Mouse (Mus musculus): ENCODE measurements around the gene Abca6. TPM values are rescaled to one million over a fixed set of nuclear protein-coding genes. Genes with fewer than 3 reads are reported as not detected.

Gene Abca6
- polyA plus RNA-seq, 1 experiment from 2014 or later = 0.54 TPM

DNA sequence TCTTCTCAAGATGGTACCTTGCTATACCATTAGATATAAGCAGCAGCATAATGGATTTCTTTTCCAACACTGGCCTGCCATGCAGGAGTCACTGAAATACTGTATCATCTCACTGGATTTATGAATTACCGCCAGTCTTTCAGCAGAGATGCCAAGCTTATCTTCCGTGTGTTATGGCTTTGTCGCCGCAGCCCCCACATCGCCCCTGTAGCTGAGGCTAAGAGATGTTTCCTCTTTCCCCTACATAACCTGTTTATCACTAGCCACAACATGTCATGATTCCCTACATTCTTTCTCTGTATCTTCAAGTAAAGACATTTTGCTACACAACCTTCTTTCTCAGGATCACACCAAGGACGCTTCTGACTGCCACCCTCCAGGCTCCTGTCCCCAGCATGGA, 15.7 kb upstream of the Abca6 start:
- Histone ChIP-seq H3K36me3 (no peaks in the 10 kb centered on the region), H3K27ac (ENCODE audit: poor library complexity, severe bottlenecking) (no peak overlapping the region), H3K4me2 (no peak overlapping the region), H3K4me3 (no peak overlapping the region), H3K27me3 (replicated peaks) (no peaks in the 10 kb centered on the region), H3K9me3 (replicated peaks) (no peaks in the 10 kb centered on the region), H3K9ac (no peak overlapping the region), H3K4me1 (replicated peaks) (no peaks in the 10 kb centered on the region)
- 83% methylated on average over 6 of the region's 6 CpGs for WGBS
- ATAC-seq (ENCODE audit: insufficient number of reproducible peaks, low FRiP score) = no peak

GRCm38 (mm10) chr11:110266757-110267156, 15.2 kb upstream of the Abca6 start:
- H3K27ac ChIP-seq (ENCODE audit: poor library complexity, severe bottlenecking) = no peak overlapping the region
- H3K4me2 ChIP-seq = no peak overlapping the region
- no peaks in the 10 kb centered on the region for H3K9me3 ChIP-seq (replicated peaks)
- no peak overlapping the region for H3K9ac ChIP-seq
- H3K4me3 ChIP-seq = no peak overlapping the region
- no peaks in the 10 kb centered on the region for H3K4me1 ChIP-seq (replicated peaks)
- no peak for ATAC-seq (ENCODE audit: insufficient number of reproducible peaks, low FRiP score)
- WGBS = 86% methylated on average over 11 of the region's 11 CpGs
- no peaks in the 10 kb centered on the region for H3K27me3 ChIP-seq (replicated peaks)
- no peaks in the 10 kb centered on the region for H3K36me3 ChIP-seq

DNA sequence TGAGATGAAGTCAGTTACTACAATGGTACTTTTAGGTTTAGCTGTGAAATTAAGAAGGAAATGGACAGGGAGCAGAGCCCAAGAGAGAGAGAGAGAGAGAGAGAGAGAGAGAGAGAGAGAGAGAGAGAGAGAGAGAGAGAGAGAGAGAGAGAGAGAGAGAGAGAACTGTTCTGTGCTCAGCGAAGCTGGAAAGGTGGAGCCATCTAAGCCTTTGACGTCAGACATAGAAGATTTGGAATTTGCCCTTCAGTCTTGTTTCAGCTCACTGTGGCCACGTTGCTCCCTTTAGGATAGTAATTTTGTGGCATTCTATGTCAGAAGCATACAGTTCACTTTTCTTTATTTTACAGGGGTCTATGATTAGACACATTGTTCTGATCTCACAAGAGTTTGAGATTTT, 10.3 kb upstream of the Abca6 start:
- Histone ChIP-seq H3K27ac (ENCODE audit: poor library complexity, severe bottlenecking) (no peak overlapping the region), H3K9me3 (replicated peaks) (peaks cover 6% of the 10 kb centered on the region), H3K27me3 (replicated peaks) (no peaks in the 10 kb centered on the region), H3K9ac (no peak overlapping the region), H3K4me1 (replicated peaks) (no peaks in the 10 kb centered on the region), H3K4me3 (no peak overlapping the region), H3K36me3 (no peaks in the 10 kb centered on the region), H3K4me2 (no peak overlapping the region)
- no peak for ATAC-seq (ENCODE audit: insufficient number of reproducible peaks, low FRiP score)
- 62% methylated on average over 3 of the region's 3 CpGs for WGBS

- no peaks in the 10 kb centered on the region for H3K27me3 ChIP-seq (replicated peaks)
- no peak overlapping the region for H3K9ac ChIP-seq
- H3K4me1 ChIP-seq (replicated peaks) = no peaks in the 10 kb centered on the region
- WGBS = 55% methylated on average over 4 of the region's 4 CpGs
- H3K4me3 ChIP-seq = no peak overlapping the region
- no peak for ATAC-seq (ENCODE audit: insufficient number of reproducible peaks, low FRiP score)
- H3K36me3 ChIP-seq = no peaks in the 10 kb centered on the region
- H3K4me2 ChIP-seq = no peak overlapping the region
- peaks cover 6% of the 10 kb centered on the region for H3K9me3 ChIP-seq (replicated peaks)
- H3K27ac ChIP-seq (ENCODE audit: poor library complexity, severe bottlenecking) = no peak overlapping the region
Measured at GRCm38 (mm10) chr11:110257911-110258310, 6.3 kb upstream of the Abca6 start.

DNA sequence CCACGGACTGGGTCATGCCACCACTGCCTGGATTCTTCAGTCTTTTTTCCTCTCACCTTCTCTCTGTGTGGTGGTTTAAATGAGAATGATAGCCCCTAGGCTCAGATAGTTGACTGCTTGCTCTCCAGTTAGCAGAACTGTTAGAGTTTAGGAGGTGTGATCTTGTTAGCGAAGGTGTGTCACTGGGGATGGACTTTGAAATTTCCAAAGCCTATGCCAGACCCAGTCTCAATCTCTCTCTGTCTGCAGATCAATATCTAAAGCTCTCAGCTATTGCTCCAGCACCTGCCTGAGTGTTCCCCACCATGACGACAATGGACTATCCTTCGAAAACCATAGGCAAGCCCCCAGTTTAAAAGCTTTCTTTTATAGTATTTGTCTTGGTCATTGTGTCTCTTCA, 5.5 kb upstream of the Abca6 start:
- peaks cover 6% of the 10 kb centered on the region for H3K9me3 ChIP-seq (replicated peaks)
- H3K4me2 ChIP-seq = no peak overlapping the region
- ATAC-seq (ENCODE audit: insufficient number of reproducible peaks, low FRiP score) = no peak
- WGBS = 85% methylated on average over 4 of the region's 4 CpGs
- no peaks in the 10 kb centered on the region for H3K27me3 ChIP-seq (replicated peaks)
- no peaks in the 10 kb centered on the region for H3K4me1 ChIP-seq (replicated peaks)
- H3K27ac ChIP-seq (ENCODE audit: poor library complexity, severe bottlenecking) = no peak overlapping the region
- H3K36me3 ChIP-seq = no peaks in the 10 kb centered on the region
- no peak overlapping the region for H3K9ac ChIP-seq
- no peak overlapping the region for H3K4me3 ChIP-seq

DNA sequence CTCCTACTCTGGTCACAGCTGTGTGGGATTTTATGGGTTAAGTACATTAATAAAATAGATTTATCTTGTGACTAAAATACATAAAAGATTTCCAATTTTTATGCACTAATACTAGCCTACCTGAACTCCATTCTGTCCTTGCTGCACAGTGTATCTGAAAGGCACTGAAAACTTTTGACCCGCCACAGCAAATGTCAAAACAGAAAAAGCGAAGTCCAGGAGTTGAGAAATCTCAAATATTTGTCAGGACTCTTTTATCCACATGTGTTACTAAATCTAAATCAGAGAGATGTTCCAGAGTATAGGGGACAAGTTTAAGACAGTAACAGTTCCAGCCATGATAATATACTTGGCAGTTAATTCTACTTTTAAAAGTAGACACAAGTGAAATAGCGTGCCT, 680 bp upstream of the Abca6 start:
- WGBS = 54% methylated on average over 3 of the region's 3 CpGs

GRCm38 (mm10) chr11:110244730-110245129, 6.8 kb downstream of the Abca6 start:
- H3K27me3 ChIP-seq (replicated peaks) = no peaks in the 10 kb centered on the region
- 90% methylated on average over 10 of the region's 10 CpGs for WGBS

More for the DNA sequence above, 680 bp upstream of the Abca6 start:
- Histone ChIP-seq H3K9ac (no peak overlapping the region), H3K4me2 (no peak overlapping the region), H3K4me1 (replicated peaks) (no peaks in the 10 kb centered on the region), H3K4me3 (no peak overlapping the region), H3K36me3 (no peaks in the 10 kb centered on the region), H3K27ac (ENCODE audit: poor library complexity, severe bottlenecking) (no peak overlapping the region), H3K9me3 (replicated peaks) (no peaks in the 10 kb centered on the region), H3K27me3 (replicated peaks) (no peaks in the 10 kb centered on the region)
- no peak for ATAC-seq (ENCODE audit: insufficient number of reproducible peaks, low FRiP score)

DNA sequence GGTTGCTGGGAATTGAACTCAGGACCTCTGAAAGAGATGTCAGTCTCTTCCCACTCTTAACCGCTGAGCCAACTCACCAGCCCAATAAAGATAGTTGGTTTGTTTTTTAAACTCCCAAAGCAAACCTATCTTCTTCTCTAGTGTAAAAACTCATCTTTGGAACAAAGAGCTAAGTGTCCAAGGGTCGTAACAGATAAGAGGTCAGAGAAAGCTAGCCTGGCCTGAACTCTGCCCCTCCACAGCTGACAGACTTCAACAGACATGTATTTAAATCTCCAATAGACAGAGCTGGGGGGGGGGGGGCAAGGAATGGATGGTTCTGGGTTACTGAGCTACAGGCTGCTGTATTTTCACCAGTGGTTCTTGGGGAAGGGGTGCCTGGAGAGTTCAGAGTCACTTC, 14.1 kb downstream of the Abca6 start:
- 64% methylated on average over 2 of the region's 2 CpGs for WGBS
- no peaks in the 10 kb centered on the region for H3K4me1 ChIP-seq (replicated peaks)
- no peaks in the 10 kb centered on the region for H3K36me3 ChIP-seq
- H3K9me3 ChIP-seq (replicated peaks) = peaks cover 5% of the 10 kb centered on the region
- H3K9ac ChIP-seq = no peak overlapping the region
- no peaks in the 10 kb centered on the region for H3K27me3 ChIP-seq (replicated peaks)
- H3K4me3 ChIP-seq = no peak overlapping the region
- H3K27ac ChIP-seq (ENCODE audit: poor library complexity, severe bottlenecking) = no peak overlapping the region
- ATAC-seq (ENCODE audit: insufficient number of reproducible peaks, low FRiP score) = no peak
- H3K4me2 ChIP-seq = no peak overlapping the region

More at GRCm38 (mm10) chr11:110244730-110245129, 6.8 kb downstream of the Abca6 start:
- Histone ChIP-seq H3K9me3 (replicated peaks) (peaks cover 2% of the 10 kb centered on the region), H3K4me1 (replicated peaks) (no peaks in the 10 kb centered on the region), H3K27ac (ENCODE audit: poor library complexity, severe bottlenecking) (no peak overlapping the region), H3K4me2 (no peak overlapping the region), H3K36me3 (no peaks in the 10 kb centered on the region), H3K4me3 (no peak overlapping the region), H3K9ac (no peak overlapping the region)
- no peak for ATAC-seq (ENCODE audit: insufficient number of reproducible peaks, low FRiP score)

DNA sequence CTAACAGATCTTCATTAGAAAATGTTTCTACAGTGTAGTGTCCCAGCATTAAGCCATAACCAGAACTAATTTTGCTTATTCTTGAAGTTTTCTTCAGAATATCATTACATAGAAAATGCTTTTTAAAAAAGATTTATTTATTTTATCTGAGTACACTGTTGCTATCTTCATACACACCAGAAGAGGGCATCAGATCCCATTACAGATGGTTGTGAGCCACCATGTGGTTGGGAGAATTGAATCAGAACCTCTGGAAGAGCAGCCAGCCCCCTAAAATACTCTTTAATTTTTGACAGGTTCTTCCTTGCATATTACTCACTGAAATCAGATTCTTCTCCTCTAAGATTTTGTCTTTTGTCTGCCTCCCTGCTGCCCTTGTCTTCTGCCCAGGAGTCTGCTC, 18.6 kb downstream of the Abca6 start:
- Histone ChIP-seq H3K4me2 (no peak overlapping the region), H3K36me3 (no peaks in the 10 kb centered on the region), H3K27ac (ENCODE audit: poor library complexity, severe bottlenecking) (no peak overlapping the region), H3K9ac (no peak overlapping the region), H3K27me3 (replicated peaks) (no peaks in the 10 kb centered on the region), H3K9me3 (replicated peaks) (no peaks in the 10 kb centered on the region), H3K4me1 (replicated peaks) (no peaks in the 10 kb centered on the region), H3K4me3 (no peak overlapping the region)
- no peak for ATAC-seq (ENCODE audit: insufficient number of reproducible peaks, low FRiP score)

- H3K4me2 ChIP-seq = no peak overlapping the region
- no peaks in the 10 kb centered on the region for H3K27me3 ChIP-seq (replicated peaks)
- no peak for ATAC-seq (ENCODE audit: insufficient number of reproducible peaks, low FRiP score)
- no peaks in the 10 kb centered on the region for H3K36me3 ChIP-seq
- no peaks in the 10 kb centered on the region for H3K4me1 ChIP-seq (replicated peaks)
- no peak overlapping the region for H3K9ac ChIP-seq
- no peak overlapping the region for H3K27ac ChIP-seq (ENCODE audit: poor library complexity, severe bottlenecking)
- H3K9me3 ChIP-seq (replicated peaks) = no peaks in the 10 kb centered on the region
- no peak overlapping the region for H3K4me3 ChIP-seq
Measured at GRCm38 (mm10) chr11:110217118-110217517, 34.5 kb downstream of the Abca6 start.

GRCm38 (mm10) chr11:110203930-110204329, 47.6 kb downstream of the Abca6 start:
- Histone ChIP-seq H3K9me3 (replicated peaks) (no peaks in the 10 kb centered on the region), H3K4me3 (no peak overlapping the region), H3K9ac (no peak overlapping the region), H3K27me3 (replicated peaks) (no peaks in the 10 kb centered on the region), H3K4me1 (replicated peaks) (no peaks in the 10 kb centered on the region), H3K27ac (ENCODE audit: poor library complexity, severe bottlenecking) (no peak overlapping the region), H3K36me3 (no peaks in the 10 kb centered on the region), H3K4me2 (no peak overlapping the region)
- WGBS = 80% methylated on average over 5 of the region's 5 CpGs
- no peak for ATAC-seq (ENCODE audit: insufficient number of reproducible peaks, low FRiP score)

DNA sequence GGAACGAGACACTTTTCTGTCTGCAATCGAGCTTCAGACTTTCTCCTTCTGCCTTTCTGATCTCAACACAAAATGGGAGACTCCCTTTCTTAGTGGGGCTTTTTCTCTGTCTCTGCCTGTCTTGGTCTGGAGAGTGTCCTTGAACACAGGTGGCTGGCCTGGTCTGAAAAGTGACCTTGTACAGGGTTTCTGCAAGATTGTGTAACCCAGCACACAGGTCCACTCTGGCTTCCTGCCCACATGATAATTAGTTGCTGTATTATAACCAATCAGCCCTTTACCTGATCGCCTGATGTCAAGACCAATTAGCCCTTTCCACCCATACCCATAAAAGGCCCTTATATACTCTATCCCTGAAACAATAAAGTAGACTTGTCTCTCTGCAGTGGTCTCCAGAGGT, 52.7 kb downstream of the Abca6 start:
- no peak overlapping the region for H3K9ac ChIP-seq
- no peak overlapping the region for H3K4me2 ChIP-seq
- H3K4me1 ChIP-seq (replicated peaks) = no peaks in the 10 kb centered on the region
- H3K4me3 ChIP-seq = no peak overlapping the region
- no peak overlapping the region for H3K27ac ChIP-seq (ENCODE audit: poor library complexity, severe bottlenecking)
- no peaks in the 10 kb centered on the region for H3K36me3 ChIP-seq
- H3K9me3 ChIP-seq (replicated peaks) = no peaks in the 10 kb centered on the region
- 72% methylated on average over 3 of the region's 3 CpGs for WGBS
- no peaks in the 10 kb centered on the region for H3K27me3 ChIP-seq (replicated peaks)
- ATAC-seq (ENCODE audit: insufficient number of reproducible peaks, low FRiP score) = no peak

All from heart, embryonic 12.5 days (tissue).